Mouse (Mus musculus): ENCODE measurements around the gene Stat2. TPM values are rescaled to one million over a fixed set of nuclear protein-coding genes. Genes with fewer than 3 reads are reported as not detected.
A peak's percentile ranks its signal among the peaks of the same experiment; 100 is the strongest.

Stat2 gene
- polyA plus RNA-seq (2015; fragmentation: Nextera tagmentation; extraction: Ambion mirVana): 13.0 and 16.3 TPM in 2 replicates

GRCm38 (mm10) chr10:128270287-128270841 is at the start of gene Stat2:
Gene Stat2 (plus strand): TSS chr10:128270559.
- Histone ChIP-seq H3K4me3 (replicated peaks) (peak within 1 kb of the TSS; percentile 84), H3K9me3 (no peaks in the 10 kb centered on the region), H3K27ac (peak within 1 kb of the TSS; percentile 72), H3K4me2 (peak within 1 kb of the TSS; percentile 71), H3K36me3 (no peaks in the 10 kb centered on the region), H3K27me3 (replicated peaks) (no peaks in the 10 kb centered on the region), H3K9ac (peak within 1 kb of the TSS; percentile 78), H3K4me1 (no peaks in the 10 kb centered on the region)
- 0% methylated on average over 43 of the region's 43 CpGs for WGBS
- peak; percentile 99 for ATAC-seq (ENCODE audit: insufficient read depth, low FRiP score, low read depth)

- H3K9ac ChIP-seq: no peak overlapping the region
Observed at GRCm38 (mm10) chr10:128221533-128222286, 48.6 kb upstream of the Stat2 start.

GRCm38 (mm10) chr10:128225064-128225463 is 45.3 kb upstream of the Stat2 start:
- H3K27ac ChIP-seq: no peak overlapping the region
- no peaks in the 10 kb centered on the region for H3K36me3 ChIP-seq
- H3K9ac ChIP-seq: no peak overlapping the region
- H3K4me1 ChIP-seq: peaks cover 6% of the 10 kb centered on the region; the same call in 1 of the 2 replicates
- no peak for ATAC-seq (ENCODE audit: insufficient read depth, low FRiP score, low read depth)
- WGBS: 48% methylated on average over 5 of the region's 5 CpGs
- H3K4me3 ChIP-seq (replicated peaks): no peak overlapping the region
- no peak overlapping the region for H3K4me2 ChIP-seq
- H3K9me3 ChIP-seq: no peaks in the 10 kb centered on the region
- H3K27me3 ChIP-seq (replicated peaks): no peaks in the 10 kb centered on the region

More at GRCm38 (mm10) chr10:128221533-128222286, 48.6 kb upstream of the Stat2 start:
- WGBS: 58% methylated on average over 16 of the region's 16 CpGs
- no peak for ATAC-seq (ENCODE audit: insufficient read depth, low FRiP score, low read depth)
- peaks cover 6% of the 10 kb centered on the region; the same call in 1 of the 2 replicates for H3K4me1 ChIP-seq
- H3K27me3 ChIP-seq (replicated peaks): no peaks in the 10 kb centered on the region
- no peak overlapping the region for H3K27ac ChIP-seq
- no peak overlapping the region for H3K4me2 ChIP-seq
- no peak overlapping the region for H3K4me3 ChIP-seq (replicated peaks)
- no peaks in the 10 kb centered on the region for H3K9me3 ChIP-seq
- H3K36me3 ChIP-seq: no peaks in the 10 kb centered on the region

- 56% methylated on average over 4 of the region's 4 CpGs for WGBS
- no peak for ATAC-seq (ENCODE audit: insufficient read depth, low FRiP score, low read depth)
Observed at GRCm38 (mm10) chr10:128225538-128225937, 44.8 kb upstream of the Stat2 start, which contains the start of gene Mip. Gene Mip (plus strand): TSS chr10:128225838.

GRCm38 (mm10) chr10:128227592-128227991 is 42.8 kb upstream of the Stat2 start:
- H3K4me3 ChIP-seq (replicated peaks): no peak overlapping the region
- 76% methylated on average over 9 of the region's 9 CpGs for WGBS
- H3K27me3 ChIP-seq (replicated peaks): no peaks in the 10 kb centered on the region
- peaks cover 14% of the 10 kb centered on the region for H3K4me1 ChIP-seq
- ATAC-seq (ENCODE audit: insufficient read depth, low FRiP score, low read depth): no peak
- H3K36me3 ChIP-seq: no peaks in the 10 kb centered on the region
- no peak overlapping the region for H3K27ac ChIP-seq
- no peak overlapping the region for H3K9ac ChIP-seq
- no peaks in the 10 kb centered on the region for H3K9me3 ChIP-seq
- no peak overlapping the region for H3K4me2 ChIP-seq

More at GRCm38 (mm10) chr10:128225538-128225937, 44.8 kb upstream of the Stat2 start, which contains the start of gene Mip:
- H3K4me2 ChIP-seq: no peak within 1 kb of the TSS
- H3K27me3 ChIP-seq (replicated peaks): no peaks in the 10 kb centered on the region
- no peaks in the 10 kb centered on the region for H3K9me3 ChIP-seq
- peaks cover 7% of the 10 kb centered on the region; the same call in 1 of the 2 replicates for H3K4me1 ChIP-seq
- no peaks in the 10 kb centered on the region for H3K36me3 ChIP-seq
- H3K4me3 ChIP-seq (replicated peaks): no peak within 1 kb of the TSS
- H3K9ac ChIP-seq: no peak within 1 kb of the TSS
- H3K27ac ChIP-seq: no peak within 1 kb of the TSS

GRCm38 (mm10) chr10:128228009-128228408 is 42.4 kb upstream of the Stat2 start:
- Histone ChIP-seq H3K9ac (no peak overlapping the region), H3K27me3 (replicated peaks) (no peaks in the 10 kb centered on the region), H3K4me1 (peaks cover 14% of the 10 kb centered on the region), H3K4me2 (no peak overlapping the region), H3K4me3 (replicated peaks) (no peak overlapping the region), H3K9me3 (no peaks in the 10 kb centered on the region), H3K36me3 (no peaks in the 10 kb centered on the region), H3K27ac (no peak overlapping the region)
- WGBS: 88% methylated on average over 8 of the region's 8 CpGs
- no peak for ATAC-seq (ENCODE audit: insufficient read depth, low FRiP score, low read depth)

- Histone ChIP-seq H3K9me3 (no peaks in the 10 kb centered on the region), H3K4me2 (no peak overlapping the region), H3K9ac (no peak overlapping the region), H3K36me3 (no peaks in the 10 kb centered on the region), H3K4me3 (replicated peaks) (no peak overlapping the region), H3K27ac (no peak overlapping the region), H3K27me3 (replicated peaks) (no peaks in the 10 kb centered on the region), H3K4me1 (peaks cover 8% of the 10 kb centered on the region)
- no peak for ATAC-seq (ENCODE audit: insufficient read depth, low FRiP score, low read depth)
- WGBS: 73% methylated on average over 12 of the region's 12 CpGs
Observed at GRCm38 (mm10) chr10:128230582-128230981, 39.8 kb upstream of the Stat2 start.

- Histone ChIP-seq H3K4me3 (replicated peaks) (peak overlapping the region; percentile 77), H3K9me3 (no peaks in the 10 kb centered on the region), H3K4me1 (peaks cover 7% of the 10 kb centered on the region), H3K27me3 (replicated peaks) (no peaks in the 10 kb centered on the region), H3K27ac (peak overlapping the region; percentile 96), H3K9ac (peak overlapping the region; percentile 22; the same call in 1 of the 2 replicates), H3K4me2 (peak overlapping the region; percentile 66), H3K36me3 (no peaks in the 10 kb centered on the region)
- ATAC-seq (ENCODE audit: insufficient read depth, low FRiP score, low read depth): no peak
- 4% methylated on average over 5 of the region's 5 CpGs for WGBS
Observed at GRCm38 (mm10) chr10:128231146-128231545, 39.2 kb upstream of the Stat2 start.

GRCm38 (mm10) chr10:128231697-128232419 is 38.5 kb upstream of the Stat2 start, which contains the start of gene Timeless:
Gene Timeless (plus strand): TSS chr10:128232065.
- H3K36me3 ChIP-seq: no peaks in the 10 kb centered on the region
- under 1% methylated on average over 48 of the region's 58 CpGs for WGBS
- H3K27me3 ChIP-seq (replicated peaks): no peaks in the 10 kb centered on the region
- peak within 1 kb of the TSS; percentile 75 for H3K9ac ChIP-seq
- peak within 1 kb of the TSS; percentile 66 for H3K4me2 ChIP-seq
- no peaks in the 10 kb centered on the region for H3K9me3 ChIP-seq
- H3K4me1 ChIP-seq: peaks cover 7% of the 10 kb centered on the region
- peak within 1 kb of the TSS; percentile 77 for H3K4me3 ChIP-seq (replicated peaks)
- ATAC-seq (ENCODE audit: insufficient read depth, low FRiP score, low read depth): peak; percentile 91
- peak within 1 kb of the TSS; percentile 96 for H3K27ac ChIP-seq

GRCm38 (mm10) chr10:128232420-128232985 is 37.9 kb upstream of the Stat2 start:
- Histone ChIP-seq H3K9me3 (no peaks in the 10 kb centered on the region), H3K36me3 (no peaks in the 10 kb centered on the region), H3K4me3 (replicated peaks) (peak overlapping the region; percentile 77), H3K9ac (peak overlapping the region; percentile 75), H3K27me3 (replicated peaks) (no peaks in the 10 kb centered on the region), H3K27ac (peak overlapping the region; percentile 96), H3K4me1 (peaks cover 7% of the 10 kb centered on the region), H3K4me2 (peak overlapping the region; percentile 66)
- 0 out of 2 replicates have a peak, but pooled peaks have one; percentile 23 for ATAC-seq (ENCODE audit: insufficient read depth, low FRiP score, low read depth)
- under 1% methylated on average over 14 of the region's 14 CpGs for WGBS

- no peak overlapping the region for H3K9ac ChIP-seq
- 65% methylated on average over 4 of the region's 4 CpGs for WGBS
Observed at GRCm38 (mm10) chr10:128236321-128236720, 34.0 kb upstream of the Stat2 start.

More at GRCm38 (mm10) chr10:128236321-128236720, 34.0 kb upstream of the Stat2 start:
- H3K4me3 ChIP-seq (replicated peaks): no peak overlapping the region
- H3K36me3 ChIP-seq: peaks cover 12% of the 10 kb centered on the region
- no peaks in the 10 kb centered on the region for H3K4me1 ChIP-seq
- no peak overlapping the region for H3K4me2 ChIP-seq
- H3K27me3 ChIP-seq (replicated peaks): no peaks in the 10 kb centered on the region
- no peaks in the 10 kb centered on the region for H3K9me3 ChIP-seq
- no peak overlapping the region for H3K27ac ChIP-seq
- ATAC-seq (ENCODE audit: insufficient read depth, low FRiP score, low read depth): no peak

All from stomach, embryonic 15.5 days (tissue).